Mouse (Mus musculus) embryonic facial prominence, embryonic 13.5 days (tissue): ENCODE results near the gene Tcf23. TPM values are rescaled to one million over a fixed set of nuclear protein-coding genes. Genes with fewer than 3 reads are reported as not detected.

Experiments used
- ATAC-seq: fragments of 200-750 bp; cut with Nextera tagmentation; 2 replicates; pipeline ENCODE4 v1.8.0; 2017; ENCODE audit warnings: low read depth; ENCODE audit not compliant: insufficient number of reproducible peaks, insufficient read depth, low FRiP score, low TSS enrichment
- H3K27ac ChIP-seq: fragments of 300-500 bp; sonication (generic); 2 replicates; pipeline ENCODE4 v1.5.1; 2015; ENCODE audit warnings: moderate library complexity, mild to moderate bottlenecking, inconsistent platforms
- H3K27me3 ChIP-seq: fragments of 300-500 bp; sonication (generic); 2 replicates; pipeline ENCODE4 v1.6.1; 2015; ENCODE audit warnings: mild to moderate bottlenecking, inconsistent platforms
- H3K36me3 ChIP-seq: fragments of 300-500 bp; sonication (generic); 2 replicates; pipeline ENCODE4 v1.6.1; 2015; ENCODE audit warnings: mild to moderate bottlenecking, inconsistent platforms
- H3K4me1 ChIP-seq: fragments of 300-500 bp; sonication (generic); 2 replicates; pipeline ENCODE4 v1.6.1; 2015; ENCODE audit warnings: inconsistent platforms
- H3K4me2 ChIP-seq: fragments of 300-500 bp; sonication (generic); 2 replicates; pipeline ENCODE4 v1.6.1; 2015; ENCODE audit warnings: moderate library complexity, mild to moderate bottlenecking, inconsistent platforms
- H3K4me3 ChIP-seq: fragments of 300-500 bp; sonication (generic); 2 replicates; pipeline ENCODE4 v1.5.1; 2015; ENCODE audit warnings: mild to moderate bottlenecking, inconsistent platforms
- H3K9ac ChIP-seq: fragments of 300-500 bp; sonication (generic); 2 replicates; pipeline ENCODE4 v1.6.1; 2015; ENCODE audit warnings: mild to moderate bottlenecking, inconsistent platforms
- H3K9me3 ChIP-seq: fragments of 300-500 bp; sonication (generic); 2 replicates; pipeline ENCODE4 v1.6.1; 2016; ENCODE audit warnings: inconsistent platforms
- WGBS: fragments of 180-500 bp; shearing (Covaris S2); methylation state at CpG from one replicate; pipeline ENCODE4 v1.1.7; 2015; ENCODE audit warnings: mixed read lengths; 5-methylcytosine and 5-hydroxymethylcytosine counted together
- polyA plus RNA-seq: library from polyadenylated mRNA; unstranded; fragments of >200 nt; fragmentation: Nextera tagmentation; extraction: Ambion mirVana; gene quantifications from 2 replicates; pipeline ENCODE4 v1.2.1, GENCODE M21; 2015

Tcf23 gene
- 0.08 TPM in 1 of 2 replicates, not detected in the other for polyA plus RNA-seq

GRCm38 (mm10) chr5:30968416-30968815 lies at the start of gene Tcf23:
Tcf23 (plus strand) TSS chr5:30968662.
- Histone ChIP-seq H3K36me3 (no peaks in the 10 kb centered on the region), H3K4me1 (no peaks in the 10 kb centered on the region), H3K9me3 (no peaks in the 10 kb centered on the region), H3K27me3 (no peaks in the 10 kb centered on the region), H3K9ac (no peak within 1 kb of the TSS), H3K4me3 (no peak within 1 kb of the TSS), H3K27ac (no peak within 1 kb of the TSS), H3K4me2 (no peak within 1 kb of the TSS)
- WGBS: 69% methylated on average over 8 of the region's 8 CpGs
- no peak for ATAC-seq

DNA sequence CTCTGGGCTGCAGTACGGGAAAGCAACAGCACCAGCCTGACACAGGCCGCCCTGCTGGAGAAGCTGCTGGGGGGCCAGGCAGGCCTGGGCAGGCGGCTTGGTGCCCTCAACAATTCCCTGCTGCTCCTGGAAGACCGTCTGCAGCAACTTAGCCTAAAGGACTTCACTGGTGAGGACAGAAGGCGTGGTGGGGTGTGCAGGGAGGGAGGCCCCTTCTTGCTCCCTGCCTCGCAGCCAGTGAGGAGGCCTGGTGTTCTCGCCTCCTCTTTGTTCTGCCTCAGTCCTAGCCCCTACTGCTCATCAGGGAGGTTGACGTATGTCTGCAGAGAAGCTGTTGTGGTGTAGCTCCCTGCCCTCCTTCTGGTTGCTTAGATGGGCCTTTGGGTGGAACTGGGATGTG lies 49.8 kb upstream of the Tcf23 start:
- Histone ChIP-seq H3K4me3 (no peak overlapping the region), H3K36me3 (peaks cover 47% of the 10 kb centered on the region), H3K4me2 (no peak overlapping the region), H3K4me1 (peaks cover 84% of the 10 kb centered on the region), H3K9me3 (no peaks in the 10 kb centered on the region), H3K9ac (peak overlapping the region; percentile 36), H3K27me3 (no peaks in the 10 kb centered on the region), H3K27ac (peak overlapping the region; percentile 39; the same call in 1 of the 2 replicates)
- ATAC-seq: no peak
- WGBS: 75% methylated on average over 8 of the region's 8 CpGs

DNA sequence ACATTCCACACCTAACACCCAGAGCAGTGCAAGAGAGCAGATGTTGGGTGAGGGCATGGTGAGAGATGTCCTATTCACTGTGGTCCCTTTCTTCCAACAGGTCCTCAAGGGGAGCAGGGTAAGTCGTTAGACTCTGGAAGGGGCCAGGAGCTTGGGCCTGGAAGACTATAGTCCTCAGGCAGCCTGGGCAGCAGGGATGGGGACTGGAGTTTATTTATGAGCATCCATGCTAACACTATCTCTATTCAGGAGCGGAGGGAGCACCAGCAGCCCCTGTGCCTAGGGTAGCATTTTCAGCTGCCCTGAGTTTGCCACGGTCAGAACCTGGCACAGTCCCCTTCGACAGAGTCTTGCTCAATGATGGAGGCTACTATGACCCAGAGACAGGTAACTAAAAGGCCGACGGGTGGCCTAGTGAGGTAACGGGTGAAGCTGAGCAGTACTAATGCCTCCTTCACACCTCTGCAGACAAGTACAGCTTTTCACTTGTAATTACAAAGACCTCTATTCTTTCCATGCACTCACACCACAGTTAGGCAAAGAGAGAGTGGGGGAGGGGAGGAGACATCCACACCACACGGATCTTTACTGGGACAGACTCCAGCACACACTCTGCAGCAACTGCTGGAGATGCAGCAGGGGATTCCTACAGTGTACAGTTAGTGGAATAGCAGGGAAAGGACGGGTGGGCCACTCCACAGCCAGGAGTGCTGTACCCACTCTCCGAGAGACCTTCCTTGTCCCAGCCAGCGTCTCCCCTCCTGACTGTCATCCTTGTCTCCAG lies 48.4 kb upstream of the Tcf23 start:
- ATAC-seq: no peak
- Histone ChIP-seq H3K27ac (no peak overlapping the region), H3K4me3 (no peak overlapping the region), H3K4me1 (peaks cover 73% of the 10 kb centered on the region), H3K9me3 (no peaks in the 10 kb centered on the region), H3K9ac (0 out of 2 replicates have a peak overlapping the region, but pooled peaks have one; percentile 17), H3K27me3 (no peaks in the 10 kb centered on the region), H3K36me3 (peaks cover 47% of the 10 kb centered on the region), H3K4me2 (no peak overlapping the region)
- 66% methylated on average over 11 of the region's 11 CpGs for WGBS

GRCm38 (mm10) chr5:30920621-30921020 lies 47.8 kb upstream of the Tcf23 start:
- H3K36me3 ChIP-seq: peaks cover 51% of the 10 kb centered on the region
- no peak overlapping the region for H3K4me3 ChIP-seq
- ATAC-seq: no peak
- H3K4me1 ChIP-seq: peaks cover 68% of the 10 kb centered on the region
- H3K27me3 ChIP-seq: no peaks in the 10 kb centered on the region
- peak overlapping the region; percentile 76; the same call in 1 of the 2 replicates for H3K4me2 ChIP-seq
- no peak overlapping the region for H3K27ac ChIP-seq
- H3K9ac ChIP-seq: 0 out of 2 replicates have a peak overlapping the region, but pooled peaks have one; percentile 17
- no peaks in the 10 kb centered on the region for H3K9me3 ChIP-seq
- WGBS: 68% methylated on average over 19 of the region's 19 CpGs

- Histone ChIP-seq H3K4me1 (peaks cover 62% of the 10 kb centered on the region), H3K27me3 (no peaks in the 10 kb centered on the region), H3K36me3 (peaks cover 51% of the 10 kb centered on the region), H3K4me3 (peak within 1 kb of the TSS; percentile 46), H3K27ac (peak within 1 kb of the TSS; percentile 89), H3K9me3 (no peaks in the 10 kb centered on the region), H3K9ac (peak within 1 kb of the TSS; percentile 74), H3K4me2 (peak within 1 kb of the TSS; percentile 76)
- WGBS: 2% methylated on average over 40 of the region's 40 CpGs
- peak; percentile 79 for ATAC-seq
Measured at GRCm38 (mm10) chr5:30921256-30922033, 47.0 kb upstream of the Tcf23 start, which contains the start of gene Khk. Khk (plus strand) TSS chr5:30921431.

- peaks cover 52% of the 10 kb centered on the region for H3K4me1 ChIP-seq
- H3K4me3 ChIP-seq: no peak overlapping the region
- no peak overlapping the region for H3K27ac ChIP-seq
Measured at GRCm38 (mm10) chr5:30922581-30923041, 45.9 kb upstream of the Tcf23 start.

GRCm38 (mm10) chr5:30923119-30923518 lies 45.3 kb upstream of the Tcf23 start:
- Histone ChIP-seq H3K4me1 (peaks cover 52% of the 10 kb centered on the region), H3K9ac (no peak overlapping the region), H3K27me3 (no peaks in the 10 kb centered on the region), H3K36me3 (peaks cover 34% of the 10 kb centered on the region), H3K4me3 (no peak overlapping the region), H3K9me3 (no peaks in the 10 kb centered on the region), H3K4me2 (no peak overlapping the region), H3K27ac (no peak overlapping the region)
- ATAC-seq: no peak
- WGBS: 89% methylated on average over 6 of the region's 6 CpGs

More at GRCm38 (mm10) chr5:30922581-30923041, 45.9 kb upstream of the Tcf23 start:
- 76% methylated on average over 10 of the region's 10 CpGs for WGBS
- H3K36me3 ChIP-seq: peaks cover 39% of the 10 kb centered on the region
- no peaks in the 10 kb centered on the region for H3K27me3 ChIP-seq
- peak overlapping the region; percentile 76 for H3K4me2 ChIP-seq
- H3K9ac ChIP-seq: peak overlapping the region; percentile 74; the same call in 1 of the 2 replicates
- no peak for ATAC-seq
- no peaks in the 10 kb centered on the region for H3K9me3 ChIP-seq

DNA sequence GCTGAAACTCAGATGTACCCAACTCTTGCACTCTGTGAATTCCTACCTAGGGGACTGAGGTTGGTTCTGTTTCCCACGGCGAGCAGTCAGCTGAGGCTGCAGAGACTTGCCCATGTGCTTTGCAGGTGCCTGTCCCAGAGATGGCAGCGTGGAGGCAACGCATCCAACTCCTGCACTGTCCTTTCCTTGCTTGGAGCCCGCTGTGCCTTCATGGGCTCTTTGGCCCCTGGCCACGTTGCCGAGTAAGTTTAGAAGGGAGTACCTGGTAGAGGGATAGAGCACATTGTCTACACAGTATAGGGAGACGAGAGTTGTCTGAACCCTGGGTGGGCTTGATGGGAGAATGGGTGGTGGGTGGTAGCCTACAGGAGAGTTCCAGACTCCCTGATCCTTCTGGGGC lies 43.8 kb upstream of the Tcf23 start:
- Histone ChIP-seq H3K9ac (no peak overlapping the region), H3K9me3 (no peaks in the 10 kb centered on the region), H3K4me2 (no peak overlapping the region), H3K4me1 (peaks cover 38% of the 10 kb centered on the region), H3K36me3 (peaks cover 19% of the 10 kb centered on the region), H3K27ac (no peak overlapping the region), H3K4me3 (no peak overlapping the region), H3K27me3 (no peaks in the 10 kb centered on the region)
- WGBS: 80% methylated on average over 8 of the region's 8 CpGs
- no peak for ATAC-seq

- Histone ChIP-seq H3K9ac (no peak overlapping the region), H3K27me3 (no peaks in the 10 kb centered on the region), H3K4me1 (peaks cover 33% of the 10 kb centered on the region), H3K4me3 (no peak overlapping the region), H3K36me3 (peaks cover 13% of the 10 kb centered on the region), H3K4me2 (no peak overlapping the region), H3K9me3 (no peaks in the 10 kb centered on the region), H3K27ac (no peak overlapping the region)
- ATAC-seq: no peak
- 93% methylated on average over 5 of the region's 5 CpGs for WGBS
Measured at GRCm38 (mm10) chr5:30925217-30925616, 43.2 kb upstream of the Tcf23 start.

DNA sequence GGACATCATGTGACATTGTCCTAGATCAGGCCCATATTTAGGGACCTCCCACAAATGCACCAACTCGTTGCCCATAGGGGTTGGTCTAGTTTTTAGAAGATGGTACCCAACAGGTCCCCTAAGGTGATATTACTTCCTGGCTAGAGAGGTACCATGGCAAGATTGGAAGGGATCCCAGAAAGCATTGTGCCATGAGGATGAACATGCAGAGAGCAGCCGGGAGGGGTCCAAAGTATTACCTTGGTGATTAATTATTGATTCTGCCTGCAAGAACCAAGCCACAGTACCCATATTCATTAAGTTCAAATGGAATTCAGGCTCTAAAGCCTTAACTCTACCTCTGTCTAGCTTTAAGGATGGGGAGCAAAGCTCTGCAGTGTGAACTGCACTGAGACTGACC lies 42.4 kb upstream of the Tcf23 start:
- H3K4me2 ChIP-seq: no peak overlapping the region
- H3K36me3 ChIP-seq: peaks cover 5% of the 10 kb centered on the region; the same call in 1 of the 2 replicates
- H3K27ac ChIP-seq: no peak overlapping the region
- no peak for ATAC-seq
- no peaks in the 10 kb centered on the region for H3K27me3 ChIP-seq
- WGBS: 69% methylated on average over 2 of the region's 2 CpGs
- peaks cover 24% of the 10 kb centered on the region for H3K4me1 ChIP-seq
- H3K9me3 ChIP-seq: no peaks in the 10 kb centered on the region
- no peak overlapping the region for H3K4me3 ChIP-seq
- H3K9ac ChIP-seq: no peak overlapping the region; the same call in 1 of the 2 replicates

DNA sequence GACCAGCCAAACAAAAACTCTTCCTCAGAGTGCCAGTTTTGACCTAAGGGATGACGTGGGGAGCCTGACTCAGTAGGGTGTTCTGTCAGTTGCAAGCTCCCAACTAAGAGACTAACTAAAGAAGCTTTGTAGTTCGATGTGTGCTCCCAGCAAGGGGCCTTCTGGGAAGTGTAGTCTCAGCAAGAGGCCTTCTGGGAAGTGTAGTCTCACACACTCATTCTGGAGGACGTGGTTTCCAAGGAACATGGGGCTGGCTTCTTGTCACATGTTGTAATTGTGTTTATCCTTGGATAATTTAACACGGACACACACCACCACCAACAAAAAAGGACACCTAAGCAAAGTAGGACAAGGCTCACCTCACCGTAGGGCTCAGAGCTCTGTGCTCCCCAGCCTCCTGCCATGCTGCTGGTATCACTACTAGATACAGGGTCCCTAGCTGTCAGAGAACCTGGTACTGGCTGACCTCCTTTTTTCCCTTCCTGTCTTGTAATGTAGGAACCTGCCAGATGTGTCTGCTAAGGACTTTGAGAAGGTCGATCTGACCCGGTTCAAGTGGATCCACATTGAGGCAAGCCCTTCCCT lies 40.4 kb upstream of the Tcf23 start:
- H3K27me3 ChIP-seq: no peaks in the 10 kb centered on the region
- H3K9me3 ChIP-seq: no peaks in the 10 kb centered on the region
- no peak for ATAC-seq
- H3K4me1 ChIP-seq: peaks cover 7% of the 10 kb centered on the region; the same call in 1 of the 2 replicates
- peak overlapping the region; percentile 51 for H3K4me2 ChIP-seq
- H3K36me3 ChIP-seq: 0 out of 2 replicates have a peak, but pooled peaks cover 4% of the 10 kb centered on the region
- H3K9ac ChIP-seq: 0 out of 2 replicates have a peak overlapping the region, but pooled peaks have one; percentile 27
- 36% methylated on average over 7 of the region's 7 CpGs for WGBS
- no peak overlapping the region for H3K27ac ChIP-seq
- H3K4me3 ChIP-seq: peak overlapping the region; percentile 20; the same call in 1 of the 2 replicates
